Mouse (Mus musculus) megakaryocyte, embryonic 14.5 days (primary cell): ENCODE measurements around the gene Mindy2.

ENCODE experiments used
- FLI1 ChIP-seq: IDR thresholded peaks from 2 replicates; pipeline ENCODE4 v1.6.1; 2012; ENCODE audit warnings: low read length, inconsistent platforms, mixed read lengths
- GATA1 ChIP-seq: IDR thresholded peaks from 3 replicates; pipeline ENCODE4 v1.6.1; 2012; ENCODE audit warnings: mixed read lengths, low read length, inconsistent platforms, borderline replicate concordance

- TF ChIP-seq GATA1, result no peak
- no peak for TF ChIP-seq FLI1
These were observed 1.3 kb upstream of the Mindy2 start for GRCm38 (mm10) chr9:70658266-70658665.
